Mouse (Mus musculus) forebrain, embryonic 13.5 days (tissue): ENCODE data around the gene Spata31d1b. TPM values are rescaled to one million over a fixed set of nuclear protein-coding genes. Genes with fewer than 3 reads are reported as not detected.
"Not testable (repeated sequence)": the region's sequence is repeated elsewhere in the genome, so short reads cannot be mapped to it uniquely, and the experiment has no call there.

ENCODE experiments used
- ATAC-seq: fragments of 200-750 bp; cut with Nextera tagmentation; 2 replicates; pipeline ENCODE4 v1.8.0; 2017
- H3K27ac ChIP-seq: fragments of 300-500 bp; sonication (generic); 2 replicates; pipeline ENCODE4 v1.5.1; 2015; ENCODE audit warnings: inconsistent platforms, mild to moderate bottlenecking, moderate library complexity
- H3K27me3 ChIP-seq: fragments of 300-500 bp; sonication (generic); 2 replicates; pipeline ENCODE4 v1.6.1; 2015; ENCODE audit warnings: mild to moderate bottlenecking, inconsistent platforms
- H3K36me3 ChIP-seq: fragments of 300-500 bp; sonication (generic); 2 replicates; pipeline ENCODE4 v1.6.1; 2015; ENCODE audit warnings: mild to moderate bottlenecking, inconsistent platforms; ENCODE audit not compliant: poor library complexity, severe bottlenecking
- H3K4me1 ChIP-seq: fragments of 300-500 bp; sonication (generic); 2 replicates; pipeline ENCODE4 v1.6.1; 2015; ENCODE audit warnings: inconsistent platforms
- H3K4me2 ChIP-seq: fragments of 300-500 bp; sonication (generic); 2 replicates; pipeline ENCODE4 v1.6.1; 2015; ENCODE audit warnings: inconsistent platforms, mild to moderate bottlenecking, moderate library complexity
- H3K4me3 ChIP-seq: fragments of 300-500 bp; sonication (generic); 2 replicates; pipeline ENCODE4 v1.5.1; 2015; ENCODE audit warnings: mild to moderate bottlenecking, inconsistent platforms
- H3K9ac ChIP-seq: fragments of 300-500 bp; sonication (generic); 2 replicates; pipeline ENCODE4 v1.6.1; 2015; ENCODE audit warnings: mild to moderate bottlenecking, inconsistent platforms
- H3K9me3 ChIP-seq: fragments of 300-500 bp; sonication (generic); replicated peaks from 2 replicates; pipeline ENCODE4 v1.6.1; 2016; ENCODE audit warnings: inconsistent platforms
- WGBS: fragments of 180-500 bp; shearing (Covaris S2); methylation state at CpG from one replicate; pipeline ENCODE4 v1.1.7; 2015; 5-methylcytosine and 5-hydroxymethylcytosine counted together
- polyA plus RNA-seq: library from polyadenylated mRNA; unstranded; fragments of >200 nt; fragmentation: Nextera tagmentation; extraction: Ambion mirVana; gene quantifications from 2 replicates; pipeline ENCODE4 v1.2.1, GENCODE M21; 2015

The Spata31d1b gene
- polyA plus RNA-seq, 1 experiment from 2014 or later = not detected

- H3K36me3 ChIP-seq, H3K4me1 ChIP-seq, H3K4me2 ChIP-seq, H3K27me3 ChIP-seq, H3K27ac ChIP-seq, H3K9ac ChIP-seq, ATAC-seq, H3K9me3 ChIP-seq, H3K4me3 ChIP-seq: not testable (repeated sequence)
- 23% methylated on average over 6 of the region's 6 CpGs for WGBS
Observed at GRCm38 (mm10) chr13:59734347-59734746, 22.3 kb downstream of the Spata31d1b start.

- ATAC-seq = no peak
- Histone ChIP-seq H3K4me3 (no peak overlapping the region), H3K9ac (no peak overlapping the region), H3K4me2 (no peak overlapping the region), H3K27ac (no peak overlapping the region), H3K27me3 (no peaks in the 10 kb centered on the region), H3K9me3 (no peaks in the 10 kb centered on the region), H3K36me3 (no peaks in the 10 kb centered on the region), H3K4me1 (no peaks in the 10 kb centered on the region)
- 31% methylated on average over 3 of the region's 3 CpGs for WGBS
Observed at GRCm38 (mm10) chr13:59735190-59735589, 23.1 kb downstream of the Spata31d1b start.

GRCm38 (mm10) chr13:59738455-59738854 lies 26.4 kb downstream of the Spata31d1b start:
- no peak overlapping the region for H3K27ac ChIP-seq
- H3K4me1 ChIP-seq = no peaks in the 10 kb centered on the region
- H3K36me3 ChIP-seq = no peaks in the 10 kb centered on the region
- no peaks in the 10 kb centered on the region for H3K9me3 ChIP-seq
- 81% methylated on average over 2 of the region's 2 CpGs for WGBS
- no peak overlapping the region for H3K4me2 ChIP-seq
- ATAC-seq = no peak
- no peak overlapping the region for H3K9ac ChIP-seq
- no peak overlapping the region for H3K4me3 ChIP-seq
- no peaks in the 10 kb centered on the region for H3K27me3 ChIP-seq

- Histone ChIP-seq H3K4me2 (no peak overlapping the region), H3K27ac (no peak overlapping the region), H3K9ac (no peak overlapping the region), H3K9me3 (no peaks in the 10 kb centered on the region), H3K27me3 (no peaks in the 10 kb centered on the region), H3K36me3 (no peaks in the 10 kb centered on the region), H3K4me1 (no peaks in the 10 kb centered on the region), H3K4me3 (no peak overlapping the region)
- no peak for ATAC-seq
- 92% methylated on average over 4 of the region's 4 CpGs for WGBS
Observed at GRCm38 (mm10) chr13:59739397-59739796, 27.3 kb downstream of the Spata31d1b start.

GRCm38 (mm10) chr13:59741096-59741495 lies 29.0 kb downstream of the Spata31d1b start:
- Histone ChIP-seq H3K4me2 (no peak overlapping the region), H3K9me3 (no peaks in the 10 kb centered on the region), H3K27me3 (no peaks in the 10 kb centered on the region), H3K4me1 (no peaks in the 10 kb centered on the region), H3K4me3 (no peak overlapping the region), H3K27ac (no peak overlapping the region), H3K9ac (no peak overlapping the region), H3K36me3 (no peaks in the 10 kb centered on the region)
- 92% methylated on average over 11 of the region's 11 CpGs for WGBS
- no peak for ATAC-seq

GRCm38 (mm10) chr13:59741697-59742096 lies 29.6 kb downstream of the Spata31d1b start:
- no peak for ATAC-seq
- Histone ChIP-seq H3K27ac (no peak overlapping the region), H3K9me3 (no peaks in the 10 kb centered on the region), H3K36me3 (no peaks in the 10 kb centered on the region), H3K27me3 (no peaks in the 10 kb centered on the region), H3K4me3 (no peak overlapping the region), H3K9ac (no peak overlapping the region), H3K4me1 (no peaks in the 10 kb centered on the region), H3K4me2 (no peak overlapping the region)
- WGBS = 80% methylated on average over 10 of the region's 10 CpGs

- H3K36me3 ChIP-seq = no peaks in the 10 kb centered on the region
- WGBS = 90% methylated on average over 6 of the region's 6 CpGs
- no peaks in the 10 kb centered on the region for H3K4me1 ChIP-seq
- ATAC-seq = no peak
- H3K27me3 ChIP-seq = no peaks in the 10 kb centered on the region
- no peak overlapping the region for H3K4me2 ChIP-seq
- H3K9me3 ChIP-seq = no peaks in the 10 kb centered on the region
- no peak overlapping the region for H3K9ac ChIP-seq
- H3K27ac ChIP-seq = no peak overlapping the region
- H3K4me3 ChIP-seq = no peak overlapping the region
Observed at GRCm38 (mm10) chr13:59745462-59745861, 33.4 kb downstream of the Spata31d1b start.

- H3K4me1 ChIP-seq = no peaks in the 10 kb centered on the region
- H3K27ac ChIP-seq = no peak overlapping the region
- WGBS = 81% methylated on average over 5 of the region's 6 CpGs
Observed at GRCm38 (mm10) chr13:59746164-59746563, 34.1 kb downstream of the Spata31d1b start.

GRCm38 (mm10) chr13:59746711-59747110 lies 34.6 kb downstream of the Spata31d1b start, which contains the start of gene 1700014D04Rik:
1700014D04Rik (minus strand) TSS chr13:59746752.
- Histone ChIP-seq H3K4me2 (no peak within 1 kb of the TSS), H3K36me3 (no peaks in the 10 kb centered on the region), H3K27me3 (no peaks in the 10 kb centered on the region), H3K4me3 (no peak within 1 kb of the TSS), H3K9ac (0 out of 2 replicates have a peak within 1 kb of the TSS, but pooled peaks have one; percentile 12), H3K9me3 (no peaks in the 10 kb centered on the region), H3K27ac (no peak within 1 kb of the TSS), H3K4me1 (no peaks in the 10 kb centered on the region)
- no peak for ATAC-seq
- WGBS = 80% methylated on average over 9 of the region's 9 CpGs

More at GRCm38 (mm10) chr13:59746164-59746563, 34.1 kb downstream of the Spata31d1b start:
- ATAC-seq = no peak
- no peaks in the 10 kb centered on the region for H3K9me3 ChIP-seq
- H3K27me3 ChIP-seq = no peaks in the 10 kb centered on the region
- no peak overlapping the region for H3K4me3 ChIP-seq
- H3K36me3 ChIP-seq = no peaks in the 10 kb centered on the region
- H3K4me2 ChIP-seq = no peak overlapping the region
- no peak overlapping the region for H3K9ac ChIP-seq

GRCm38 (mm10) chr13:59750310-59750709 lies 38.2 kb downstream of the Spata31d1b start:
- WGBS = 86% methylated on average over 12 of the region's 12 CpGs
- H3K4me3 ChIP-seq = no peak overlapping the region
- no peaks in the 10 kb centered on the region for H3K27me3 ChIP-seq
- H3K36me3 ChIP-seq = peaks cover 14% of the 10 kb centered on the region
- H3K4me1 ChIP-seq = no peaks in the 10 kb centered on the region
- H3K9ac ChIP-seq = no peak overlapping the region
- no peak for ATAC-seq
- no peaks in the 10 kb centered on the region for H3K9me3 ChIP-seq
- H3K27ac ChIP-seq = no peak overlapping the region
- H3K4me2 ChIP-seq = no peak overlapping the region

GRCm38 (mm10) chr13:59756906-59757305 lies 44.8 kb downstream of the Spata31d1b start:
- Histone ChIP-seq H3K36me3 (peaks cover 70% of the 10 kb centered on the region), H3K4me1 (no peaks in the 10 kb centered on the region), H3K9ac (no peak overlapping the region), H3K9me3 (no peaks in the 10 kb centered on the region), H3K4me2 (no peak overlapping the region), H3K27ac (no peak overlapping the region), H3K27me3 (no peaks in the 10 kb centered on the region), H3K4me3 (no peak overlapping the region)
- ATAC-seq = no peak
- 95% methylated on average over 7 of the region's 7 CpGs for WGBS

- Histone ChIP-seq H3K9ac (no peak overlapping the region), H3K27ac (no peak overlapping the region), H3K27me3 (no peaks in the 10 kb centered on the region), H3K36me3 (peaks cover 61% of the 10 kb centered on the region), H3K9me3 (no peaks in the 10 kb centered on the region), H3K4me1 (peaks cover 18% of the 10 kb centered on the region), H3K4me2 (no peak overlapping the region), H3K4me3 (no peak overlapping the region)
- no peak for ATAC-seq
- 95% methylated on average over 7 of the region's 7 CpGs for WGBS
Observed at GRCm38 (mm10) chr13:59762791-59763190, 50.7 kb downstream of the Spata31d1b start.

- H3K4me1 ChIP-seq = peaks cover 41% of the 10 kb centered on the region
- peak overlapping the region; percentile 17; the same call in 1 of the 2 replicates for H3K9ac ChIP-seq
- WGBS = 85% methylated on average over 11 of the region's 11 CpGs
- no peak overlapping the region for H3K4me3 ChIP-seq
- H3K36me3 ChIP-seq = peaks cover 27% of the 10 kb centered on the region
- no peaks in the 10 kb centered on the region for H3K9me3 ChIP-seq
- no peaks in the 10 kb centered on the region for H3K27me3 ChIP-seq
- peak overlapping the region; percentile 5; the same call in 1 of the 2 replicates for H3K4me2 ChIP-seq
- no peak overlapping the region for H3K27ac ChIP-seq
- no peak for ATAC-seq
Observed at GRCm38 (mm10) chr13:59766786-59767515, 54.9 kb downstream of the Spata31d1b start.
